Mouse (Mus musculus): ENCODE measurements around the gene Apbb2.

DNA sequence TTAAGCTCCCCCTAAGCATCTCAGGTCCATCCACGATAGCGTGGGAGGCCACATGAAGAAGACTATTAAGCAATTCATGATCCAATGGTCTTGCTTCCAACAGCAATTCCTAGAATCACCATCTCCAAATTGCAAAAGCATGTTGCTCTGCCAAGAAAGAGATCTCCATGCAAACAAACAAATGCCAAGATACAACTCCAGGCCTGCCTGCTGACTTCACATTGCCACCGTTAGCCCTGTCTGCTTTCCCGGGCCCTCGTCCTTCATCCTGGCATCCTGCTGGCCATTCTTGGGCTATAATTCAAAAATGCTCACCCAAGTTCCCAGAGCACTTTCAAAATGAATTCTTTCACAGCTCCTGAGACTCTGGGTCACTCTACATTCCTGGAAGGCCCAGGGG is 5.6 kb downstream of the Apbb2 start:
- TF ChIP-seq CTCF (IDR thresholded peaks at IDR 0.05; ENCODE audit: control insufficient read depth, insufficient read depth, insufficient read length) (no peak), USF1 (IDR thresholded peaks at IDR 0.05; ENCODE audit: low read depth) (no peak), MAX (IDR thresholded peaks at IDR 0.05) (no peak), MYOD1 (IDR thresholded peaks at IDR 0.05; ENCODE audit: control insufficient read depth, insufficient read length, low read depth) (no peak), FOSL1 (IDR thresholded peaks at IDR 0.05; ENCODE audit: insufficient read depth, low read length, poor library complexity, severe bottlenecking) (no peak), MYOG (IDR thresholded peaks at IDR 0.05; ENCODE audit: control insufficient read depth, extremely low read depth, insufficient read length) (no peak)
